Mouse (Mus musculus) adrenal gland, adult (tissue): Measurements from ENCODE around the gene Rnf6.
"Not testable (repeated sequence)": the region's sequence is repeated elsewhere in the genome, so short reads cannot be mapped to it uniquely, and the experiment has no call there.

Experiments used
- DNase-seq, 2 experiments: peaks; one replicate each; pipeline ENCODE4 v3.0.0; 2022 to 2023; ENCODE audit warnings: low spot score in 1 of 2; ENCODE audit not compliant: inconsistent age in 2 of 2

Gene Rnf6

GRCm38 (mm10) chr5:146230864-146231654 is 9.7 kb upstream of the Rnf6 start, which contains the start of gene Cdk8:
TSS of gene Cdk8 (plus strand) at chr5:146231230.
- peak; percentile 94 to 97 for DNase-seq

GRCm38 (mm10) chr5:146229869-146230650 is 8.7 kb upstream of the Rnf6 start:
- DNase-seq = no peak

- DNase-seq = no peak
Measured at GRCm38 (mm10) chr5:146227496-146227895, 6.1 kb upstream of the Rnf6 start.

- DNase-seq = peak in 1 of 2 experiments; percentile 77
Measured at GRCm38 (mm10) chr5:146223786-146224185, 2.4 kb upstream of the Rnf6 start.

- DNase-seq = no peak
Measured at GRCm38 (mm10) chr5:146221722-146222121, 367 bp upstream of the Rnf6 start.

- no peak for DNase-seq
Measured at GRCm38 (mm10) chr5:146220501-146220878, 865 bp downstream of the Rnf6 start.

GRCm38 (mm10) chr5:146205537-146205936 is 15.8 kb downstream of the Rnf6 start:
- DNase-seq = peak in 1 of 2 experiments; percentile 15

GRCm38 (mm10) chr5:146203921-146204320 is 17.4 kb downstream of the Rnf6 start:
- DNase-seq = peak in 1 of 2 experiments; percentile 38

- no peak for DNase-seq
Measured at GRCm38 (mm10) chr5:146200580-146200979, 20.8 kb downstream of the Rnf6 start.

GRCm38 (mm10) chr5:146199540-146199939 is 21.8 kb downstream of the Rnf6 start:
- DNase-seq = no peak

GRCm38 (mm10) chr5:146199073-146199472 is 22.3 kb downstream of the Rnf6 start:
- no peak for DNase-seq

GRCm38 (mm10) chr5:146193360-146193759 is 28.0 kb downstream of the Rnf6 start:
- DNase-seq = no peak

GRCm38 (mm10) chr5:146190501-146191269 is 30.7 kb downstream of the Rnf6 start:
- DNase-seq = no peak

GRCm38 (mm10) chr5:146190093-146190492 is 31.3 kb downstream of the Rnf6 start:
- no peak for DNase-seq

- DNase-seq = no peak
Measured at GRCm38 (mm10) chr5:146188712-146189111, 32.6 kb downstream of the Rnf6 start.

GRCm38 (mm10) chr5:146188144-146188543 is 33.2 kb downstream of the Rnf6 start:
- no peak for DNase-seq

- DNase-seq = peak; percentile 65 to 83
Measured at GRCm38 (mm10) chr5:146187441-146187840, 33.9 kb downstream of the Rnf6 start.

- DNase-seq = not testable (repeated sequence)
Measured at GRCm38 (mm10) chr5:146185204-146185603, 36.2 kb downstream of the Rnf6 start, which contains the start of gene 1700001J03Rik. TSS of gene 1700001J03Rik (minus strand) at chr5:146185304.

- DNase-seq = peak; percentile 22 to 69
Measured at GRCm38 (mm10) chr5:146172744-146173143, 48.6 kb downstream of the Rnf6 start.

GRCm38 (mm10) chr5:146170621-146171020 is 50.7 kb downstream of the Rnf6 start, which contains the start of gene Gm6309:
TSS of gene Gm6309 (minus strand) at chr5:146170721.
- DNase-seq = not testable (repeated sequence)

- DNase-seq = not testable (repeated sequence)
Measured at GRCm38 (mm10) chr5:146160439-146160838, 60.9 kb downstream of the Rnf6 start, which contains the start of gene Gm5565. TSS of gene Gm5565 (minus strand) at chr5:146160539.
